In genomic region chr12:112807796-112808195, GRCm38 (mm10) we compare ENCODE assay signal across 11 mouse cellular contexts. TPM values are rescaled to one million over a fixed set of nuclear protein-coding genes. Genes with fewer than 3 reads are reported as not detected.
DNase-seq lines count a peak whose midpoint lies in the region; ATAC-seq and TF ChIP-seq lines count a peak whose summit lies in the region.
"Had no signal": no experiment of that assay in that cellular context is flagged by ENCODE, and none has a peak within 500 bp of the region (broad histone marks: within the 10 kb centered on the region; RNA-seq: fewer than 3 reads in every experiment).

No protein-coding gene starts in this region.

- no peak overlapping the region for H3K4me3 ChIP-seq in midbrain, embryonic 12.5 days
- H3K4me3 ChIP-seq in midbrain, embryonic 14.5 days (replicated peaks; ENCODE audit: low read depth, low read length): no peak overlapping the region
- peak overlapping the region; percentile 71; the same call in 1 of the 2 replicates for H3K4me3 ChIP-seq in hindbrain, embryonic 13.5 days
- H3K4me3 ChIP-seq in midbrain, postnatal 0 days (ENCODE audit: low read depth, low read length): no peak overlapping the region

- no peak overlapping the region for H3K27ac ChIP-seq in midbrain, embryonic 12.5 days (replicated peaks)
- H3K27ac ChIP-seq in midbrain, embryonic 14.5 days (replicated peaks; ENCODE audit: low read depth, low read length): no peak overlapping the region
- peak overlapping the region; percentile 83; the same call in 1 of the 2 replicates for H3K27ac ChIP-seq in hindbrain, embryonic 13.5 days
- H3K27ac ChIP-seq in midbrain, postnatal 0 days (ENCODE audit: low read depth, low read length): peak overlapping the region; percentile 75; the same call in 1 of the 2 replicates
- H3K27ac ChIP-seq: liver, embryonic 13.5 days had no signal

- 86% methylated on average over 4 of the region's 4 CpGs for WGBS in midbrain, embryonic 12.5 days
- 84% methylated on average over 4 of the region's 4 CpGs for WGBS in midbrain, embryonic 14.5 days
- WGBS in hindbrain, embryonic 13.5 days: 87% methylated on average over 4 of the region's 4 CpGs
- 84% methylated on average over 4 of the region's 4 CpGs for WGBS in midbrain, postnatal 0 days

- peak; percentile 4 for DNase-seq in gastrocnemius, postnatal 14 days
- DNase-seq in gastrocnemius, postnatal 10 days: no peak
- DNase-seq in midbrain, embryonic 14.5 days: no peak
- DNase-seq in midbrain, postnatal 0 days (ENCODE audit: low spot score): no peak
- no peak for DNase-seq in kidney, postnatal 25 days
- no peak for DNase-seq in spleen, adult 12 weeks (ENCODE audit: low spot score)
- DNase-seq: kidney, adult 2 months; liver, embryonic 13.5 days had no signal

- no peaks in the 10 kb centered on the region for H3K9me3 ChIP-seq in midbrain, embryonic 12.5 days
- H3K9me3 ChIP-seq in midbrain, embryonic 14.5 days (ENCODE audit: control insufficient read depth, low read length): no peaks in the 10 kb centered on the region
- H3K9me3 ChIP-seq in hindbrain, embryonic 13.5 days: no peaks in the 10 kb centered on the region
- H3K9me3 ChIP-seq in midbrain, postnatal 0 days (ENCODE audit: low read length): no peaks in the 10 kb centered on the region
- H3K9me3 ChIP-seq: liver, embryonic 13.5 days; neural tube, embryonic 12.5 days had no signal

- H3K27me3 ChIP-seq in midbrain, embryonic 12.5 days: peaks cover 45% of the 10 kb centered on the region
- H3K27me3 ChIP-seq in midbrain, embryonic 14.5 days (ENCODE audit: control insufficient read depth, insufficient read depth, low read length): no peaks in the 10 kb centered on the region
- peaks cover 36% of the 10 kb centered on the region; the same call in 1 of the 2 replicates for H3K27me3 ChIP-seq in hindbrain, embryonic 13.5 days
- no peaks in the 10 kb centered on the region for H3K27me3 ChIP-seq in midbrain, postnatal 0 days (ENCODE audit: insufficient read depth, low read length)

- peaks cover 21% of the 10 kb centered on the region for H3K4me1 ChIP-seq in midbrain, embryonic 12.5 days
- H3K4me1 ChIP-seq in midbrain, embryonic 14.5 days (ENCODE audit: control insufficient read depth, insufficient read depth, low read length): peaks cover 15% of the 10 kb centered on the region
- H3K4me1 ChIP-seq in hindbrain, embryonic 13.5 days (replicated peaks): peaks cover 32% of the 10 kb centered on the region
- H3K4me1 ChIP-seq in midbrain, postnatal 0 days (ENCODE audit: insufficient read depth, low read length): peaks cover 11% of the 10 kb centered on the region; the same call in 1 of the 2 replicates

- H3K4me2 ChIP-seq in midbrain, embryonic 12.5 days (replicated peaks): peak overlapping the region; percentile 99
- no peak overlapping the region for H3K4me2 ChIP-seq in midbrain, embryonic 14.5 days (ENCODE audit: low read length)
- peak overlapping the region; percentile 98; the same call in 1 of the 2 replicates for H3K4me2 ChIP-seq in hindbrain, embryonic 13.5 days
- H3K4me2 ChIP-seq in midbrain, postnatal 0 days (ENCODE audit: low read depth, low read length, poor library complexity, severe bottlenecking): no peak overlapping the region; the same call in 1 of the 2 replicates

- intact Hi-C loops in gastrocnemius, postnatal 14 days (cut with DNase I; ENCODE audit: low total_unique reads): no loop called here

- H3K36me3 ChIP-seq in midbrain, embryonic 12.5 days: peaks cover 18% of the 10 kb centered on the region
- H3K36me3 ChIP-seq in midbrain, embryonic 14.5 days (ENCODE audit: control insufficient read depth, insufficient read depth, low read length): peaks cover 9% of the 10 kb centered on the region; the same call in 1 of the 2 replicates
- H3K36me3 ChIP-seq in hindbrain, embryonic 13.5 days: peaks cover 13% of the 10 kb centered on the region
- H3K36me3 ChIP-seq in midbrain, postnatal 0 days (ENCODE audit: insufficient read depth, low read length): peaks cover 15% of the 10 kb centered on the region
- H3K36me3 ChIP-seq: liver, embryonic 13.5 days had no signal

- no peak for ATAC-seq in midbrain, embryonic 12.5 days (ENCODE audit: low FRiP score, low read depth)
- no peak for ATAC-seq in midbrain, embryonic 14.5 days (ENCODE audit: low FRiP score, low TSS enrichment)
- no peak for ATAC-seq in hindbrain, embryonic 13.5 days (ENCODE audit: low FRiP score)
- no peak for ATAC-seq in midbrain, postnatal 0 days (ENCODE audit: low FRiP score)

- TF ChIP-seq CTCF in midbrain, postnatal 0 days (IDR thresholded peaks at IDR 0.05): no peak

- H3K9ac ChIP-seq in midbrain, embryonic 12.5 days (replicated peaks): peak overlapping the region; percentile 71; the same call in 1 of the 2 replicates
- H3K9ac ChIP-seq in midbrain, embryonic 14.5 days (replicated peaks; ENCODE audit: low read length): no peak overlapping the region
- peak overlapping the region; percentile 75 for H3K9ac ChIP-seq in hindbrain, embryonic 13.5 days
- H3K9ac ChIP-seq in midbrain, postnatal 0 days (replicated peaks; ENCODE audit: low read length, poor library complexity, severe bottlenecking): 0 out of 2 replicates have a peak overlapping the region, but pooled peaks have one; percentile 68

RNA-seq across cellular contexts. Expression of gene Clba1, which starts 0.9 kb away (rescaled TPM):
- total RNA-seq in gastrocnemius, postnatal 14 days (2021): under 1 TPM; 0.62 to 0.73 TPM
- total RNA-seq in gastrocnemius, postnatal 10 days (2021): 1 to 10 TPM in 1 of 2 experiments, under 1 TPM in 1; 0.75 to 1.7 TPM
- polyA plus RNA-seq in midbrain, embryonic 12.5 days (2016; fragmentation: Nextera tagmentation; extraction: Ambion mirVana): 16.7 and 18.5 TPM in 2 replicates
- polyA plus RNA-seq in midbrain, embryonic 14.5 days (2014; fragmentation: Nextera tagmentation; extraction: Ambion mirVana): 21.4 and 23.1 TPM in 2 replicates
- 20.0 and 21.9 TPM in 2 replicates for polyA plus RNA-seq in hindbrain, embryonic 13.5 days (2015; fragmentation: Nextera tagmentation; extraction: Ambion mirVana)
- total RNA-seq in midbrain, postnatal 0 days (2014; rRNA removed): 13.6 and 23.1 TPM in 2 replicates
- polyA plus RNA-seq in midbrain, postnatal 0 days (2015; fragmentation: Nextera tagmentation; extraction: Ambion mirVana): 25.2 and 25.9 TPM in 2 replicates

RNA-seq across cellular contexts. Expression of gene Ahnak2, which starts 5.3 kb away (rescaled TPM):
- total RNA-seq in gastrocnemius, postnatal 14 days (2021): 10 to 100 TPM in 1 of 2 experiments, 1 to 10 TPM in 1; 7.8 to 11.3 TPM
- 10 to 100 TPM; 12.2 to 18.6 TPM for total RNA-seq in gastrocnemius, postnatal 10 days (2021)
- 0.25 and 0.37 TPM in 2 replicates for polyA plus RNA-seq in midbrain, embryonic 12.5 days (2016; fragmentation: Nextera tagmentation; extraction: Ambion mirVana)
- 0.62 and 0.75 TPM in 2 replicates for polyA plus RNA-seq in midbrain, embryonic 14.5 days (2014; fragmentation: Nextera tagmentation; extraction: Ambion mirVana)
- 0.84 and 0.86 TPM in 2 replicates for polyA plus RNA-seq in hindbrain, embryonic 13.5 days (2015; fragmentation: Nextera tagmentation; extraction: Ambion mirVana)
- 5.1 and 6.1 TPM in 2 replicates for total RNA-seq in midbrain, postnatal 0 days (2014; rRNA removed)
- polyA plus RNA-seq in midbrain, postnatal 0 days (2015; fragmentation: Nextera tagmentation; extraction: Ambion mirVana): 1.6 and 1.9 TPM in 2 replicates

RNA-seq across cellular contexts. Expression of gene Cdca4, which starts 21.4 kb away (rescaled TPM):
- 1 to 10 TPM; 4.3 to 5.8 TPM for total RNA-seq in gastrocnemius, postnatal 14 days (2021)
- total RNA-seq in gastrocnemius, postnatal 10 days (2021): 10 to 100 TPM in 1 of 2 experiments, 1 to 10 TPM in 1; 9.4 to 12.0 TPM
- polyA plus RNA-seq in midbrain, embryonic 12.5 days (2016; fragmentation: Nextera tagmentation; extraction: Ambion mirVana): 124 and 132 TPM in 2 replicates
- 45.0 and 60.8 TPM in 2 replicates for polyA plus RNA-seq in midbrain, embryonic 14.5 days (2014; fragmentation: Nextera tagmentation; extraction: Ambion mirVana)
- 55.3 and 60.5 TPM in 2 replicates for polyA plus RNA-seq in hindbrain, embryonic 13.5 days (2015; fragmentation: Nextera tagmentation; extraction: Ambion mirVana)
- total RNA-seq in midbrain, postnatal 0 days (2014; rRNA removed): 19.8 and 22.6 TPM in 2 replicates
- polyA plus RNA-seq in midbrain, postnatal 0 days (2015; fragmentation: Nextera tagmentation; extraction: Ambion mirVana): 20.8 and 22.0 TPM in 2 replicates

RNA-seq across cellular contexts. Expression of gene Pld4, which starts 47.3 kb away (rescaled TPM):
- total RNA-seq in gastrocnemius, postnatal 14 days (2021): 1 to 10 TPM; 3.2 to 4.1 TPM
- 1 to 10 TPM; 7.3 to 9.1 TPM for total RNA-seq in gastrocnemius, postnatal 10 days (2021)
- 4.7 and 6.7 TPM in 2 replicates for polyA plus RNA-seq in midbrain, embryonic 12.5 days (2016; fragmentation: Nextera tagmentation; extraction: Ambion mirVana)
- 3.3 and 6.0 TPM in 2 replicates for polyA plus RNA-seq in midbrain, embryonic 14.5 days (2014; fragmentation: Nextera tagmentation; extraction: Ambion mirVana)
- 6.4 and 7.0 TPM in 2 replicates for polyA plus RNA-seq in hindbrain, embryonic 13.5 days (2015; fragmentation: Nextera tagmentation; extraction: Ambion mirVana)
- total RNA-seq in midbrain, postnatal 0 days (2014; rRNA removed): 12.2 and 12.6 TPM in 2 replicates
- 8.8 TPM in 2 replicates for polyA plus RNA-seq in midbrain, postnatal 0 days (2015; fragmentation: Nextera tagmentation; extraction: Ambion mirVana)

Comparison
In these comparisons a context has a peak if more than half of its experiments do, and no peak if none do; other contexts are left out.
1. H3K27ac ChIP-seq: peak in hindbrain, embryonic 13.5 days (single experiment) and midbrain, postnatal 0 days (single experiment); none in midbrain, embryonic 12.5 days (single experiment) and midbrain, embryonic 14.5 days (single experiment).
2. H3K4me2 ChIP-seq: peak in midbrain, embryonic 12.5 days (single experiment) and hindbrain, embryonic 13.5 days (single experiment); none in midbrain, embryonic 14.5 days (single experiment) and midbrain, postnatal 0 days (single experiment).